Mouse (Mus musculus) adrenal gland, adult 2 months (tissue): ENCODE measurements at regions not wholly inside any gene's neighbourhood (a gene's known extent, or its start where the extent isn't known, plus 50 kb on each side); places are given as distances from the start of the nearest gene placed in this dataset.

Experiments
- DNase-seq: peaks from one replicate; pipeline ENCODE4 v3.0.0; 2021

DNA sequence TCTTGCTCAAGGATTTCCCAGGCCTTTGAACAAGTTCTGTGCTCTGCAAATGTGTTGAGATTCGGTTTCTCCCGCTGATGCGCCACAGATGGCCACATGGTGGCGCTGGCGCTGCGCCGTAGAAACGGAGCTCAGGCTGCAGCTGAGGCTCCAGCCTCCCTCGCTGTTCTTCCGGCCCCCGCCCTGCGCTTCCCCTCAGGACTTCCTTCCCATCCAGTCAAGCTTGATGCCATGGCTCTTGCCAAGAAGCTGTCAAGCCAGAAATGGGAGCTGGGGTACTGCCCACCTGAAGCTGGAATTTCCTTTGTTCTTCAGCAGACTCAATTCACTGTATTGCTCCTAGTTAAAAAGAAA is 263.9 kb downstream of the Mpdz start:
- peak; percentile 90 for DNase-seq

DNA sequence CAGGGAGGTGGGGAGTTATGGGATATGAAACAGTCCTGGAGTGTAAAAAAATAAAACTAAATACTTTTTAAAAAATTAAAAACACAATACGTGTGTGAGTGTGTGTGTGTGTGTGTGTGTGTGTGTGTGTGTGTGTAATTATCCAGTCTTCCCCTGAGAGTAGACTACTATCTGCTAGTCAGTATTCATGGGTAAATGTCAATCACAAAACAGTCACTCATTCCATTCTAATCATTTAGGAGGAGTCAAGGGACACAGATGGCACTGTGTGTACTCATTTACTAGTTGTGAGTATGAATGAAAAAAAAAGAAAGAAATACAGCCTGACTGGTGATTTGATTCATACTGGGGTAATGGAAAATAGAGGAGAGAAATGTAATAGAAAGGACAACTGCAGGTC is 226.5 kb downstream of the Mpdz start:
- DNase-seq = no peak

GRCm38 (mm10) chr4:81217979-81218378 is 224.6 kb downstream of the Mpdz start:
- no peak for DNase-seq

DNA sequence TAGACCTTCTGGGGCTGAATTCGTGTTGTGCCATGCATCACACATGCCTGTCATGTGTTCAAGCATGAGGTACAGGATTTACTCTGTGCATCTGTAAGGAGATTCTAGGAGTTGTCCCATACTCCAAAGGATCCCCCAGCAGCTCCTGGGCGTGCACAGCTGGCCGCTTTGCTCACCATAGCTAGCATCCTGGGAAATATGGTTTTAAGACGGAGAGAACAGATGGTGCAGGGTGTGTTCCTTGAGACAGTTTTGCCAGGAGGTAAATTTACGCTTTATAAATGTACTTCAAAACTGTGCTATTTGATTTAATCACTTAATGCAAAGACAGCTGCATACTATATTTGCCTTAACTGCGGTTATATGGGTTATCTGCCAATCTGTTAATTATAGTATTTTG is 220.6 kb downstream of the Mpdz start:
- no peak for DNase-seq

GRCm38 (mm10) chr4:81222468-81223175 is 220.0 kb downstream of the Mpdz start:
- DNase-seq = no peak
